Mouse (Mus musculus) midbrain, embryonic 10.5 days (tissue): ENCODE data around the gene Afg3l1. TPM values are rescaled to one million over a fixed set of nuclear protein-coding genes. Genes with fewer than 3 reads are reported as not detected.
"Not testable (repeated sequence)": the region's sequence is repeated elsewhere in the genome, so short reads cannot be mapped to it uniquely, and the experiment has no call there.

Experiments
- DNase-seq: peaks from one replicate; pipeline ENCODE4 v3.0.0-alpha.2; 2017; ENCODE audit warnings: low spot score
- H3K27ac ChIP-seq: fragments of 300-500 bp; sonication (generic); replicated peaks from 2 replicates; pipeline ENCODE4 v1.5.1; 2016; ENCODE audit warnings: mild to moderate bottlenecking
- H3K27me3 ChIP-seq: fragments of 300-500 bp; sonication (generic); 2 replicates; pipeline ENCODE4 v1.6.1; 2016; ENCODE audit warnings: low read depth, mild to moderate bottlenecking; ENCODE audit not compliant: poor library complexity, severe bottlenecking
- H3K36me3 ChIP-seq: fragments of 300-500 bp; sonication (generic); 2 replicates; pipeline ENCODE4 v1.6.1; 2016; ENCODE audit warnings: mild to moderate bottlenecking, moderate library complexity
- H3K4me1 ChIP-seq: fragments of 300-500 bp; sonication (generic); 2 replicates; pipeline ENCODE4 v1.6.1; 2016
- H3K4me3 ChIP-seq: fragments of 300-500 bp; sonication (generic); 2 replicates; pipeline ENCODE4 v1.5.1; 2016; ENCODE audit warnings: mild to moderate bottlenecking, moderate library complexity
- H3K9me3 ChIP-seq: fragments of 300-500 bp; sonication (generic); replicated peaks from 2 replicates; pipeline ENCODE4 v1.6.1; 2016; ENCODE audit warnings: mild to moderate bottlenecking
- WGBS: fragments of 180-500 bp; shearing (Covaris S2); methylation state at CpG from one replicate; pipeline ENCODE4 v1.1.7; 2016; 5-methylcytosine and 5-hydroxymethylcytosine counted together
- polyA plus RNA-seq: library from polyadenylated mRNA; unstranded; fragments of >200 nt; fragmentation: Nextera tagmentation; extraction: Ambion mirVana; gene quantifications from 2 replicates; pipeline ENCODE4 v1.2.1, GENCODE M21; 2016

The Afg3l1 gene
- 69.3 and 74.2 TPM in 2 replicates for polyA plus RNA-seq

GRCm38 (mm10) chr8:123477737-123478258, at the start of gene Afg3l1:
Gene Afg3l1 (plus strand): TSS chr8:123477903.
- Histone ChIP-seq H3K9me3 (no peaks in the 10 kb centered on the region), H3K4me1 (peaks cover 21% of the 10 kb centered on the region), H3K4me3 (peak within 1 kb of the TSS; percentile 94), H3K36me3 (peaks cover 30% of the 10 kb centered on the region), H3K27me3 (no peaks in the 10 kb centered on the region), H3K27ac (peak within 1 kb of the TSS; percentile 99)
- DNase-seq = peak; percentile 93
- under 1% methylated on average over 58 of the region's 58 CpGs for WGBS

- WGBS = 96% methylated on average over 29 of the region's 29 CpGs
- no peak for DNase-seq
- Histone ChIP-seq H3K36me3 (no peaks in the 10 kb centered on the region), H3K4me3 (no peak overlapping the region), H3K4me1 (no peaks in the 10 kb centered on the region), H3K27ac (no peak overlapping the region), H3K27me3 (no peaks in the 10 kb centered on the region), H3K9me3 (peaks cover 71% of the 10 kb centered on the region)
Observed at GRCm38 (mm10) chr8:123428343-123428893, 49.3 kb upstream of the Afg3l1 start.

DNA sequence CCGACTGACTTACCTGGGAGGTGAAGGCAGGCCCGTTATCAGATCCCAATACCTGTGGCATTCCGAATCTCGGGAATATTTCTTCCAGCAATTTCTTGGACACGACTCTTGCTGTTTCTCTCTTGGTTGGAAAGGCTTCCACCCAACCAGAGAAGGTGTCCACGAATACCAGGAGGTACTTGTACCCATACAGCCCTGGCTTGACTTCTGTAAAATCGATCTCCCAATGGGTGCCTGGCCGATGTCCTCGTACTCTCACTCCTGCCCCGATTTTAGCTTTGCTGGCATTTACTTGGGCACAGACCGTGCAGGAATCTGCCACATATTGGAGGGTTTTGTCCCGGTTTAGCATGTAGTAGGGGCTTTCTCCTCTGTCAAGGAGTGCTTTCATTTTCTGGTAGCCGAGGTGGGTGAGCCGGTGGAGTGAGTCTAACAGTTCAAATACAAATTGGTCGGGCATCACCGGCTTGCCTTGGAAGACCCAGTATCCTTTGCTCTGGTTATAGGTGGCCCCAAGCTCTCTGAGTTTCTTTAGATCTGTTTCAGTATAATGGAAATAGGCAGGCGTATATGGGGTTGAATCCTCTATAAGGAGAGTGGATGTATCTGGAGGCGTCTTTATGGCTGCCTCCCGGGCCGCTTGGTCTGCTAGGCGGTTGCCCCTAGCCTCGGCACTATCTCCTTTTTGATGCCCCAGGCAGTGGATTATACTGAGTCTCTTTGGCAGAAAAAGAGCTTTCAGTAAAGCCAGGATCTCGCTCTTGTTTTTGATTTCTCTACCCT, 48.6 kb upstream of the Afg3l1 start:
- no peaks in the 10 kb centered on the region for H3K27me3 ChIP-seq
- no peak for DNase-seq
- H3K36me3 ChIP-seq = no peaks in the 10 kb centered on the region
- H3K4me1 ChIP-seq = no peaks in the 10 kb centered on the region
- WGBS = 94% methylated on average over 23 of the region's 23 CpGs
- no peak overlapping the region for H3K4me3 ChIP-seq
- no peak overlapping the region for H3K27ac ChIP-seq
- H3K9me3 ChIP-seq = peaks cover 75% of the 10 kb centered on the region

- not testable (repeated sequence) for H3K4me3 ChIP-seq
- WGBS = 93% methylated on average over 15 of the region's 15 CpGs
Observed at GRCm38 (mm10) chr8:123429722-123430013, 48.0 kb upstream of the Afg3l1 start.

DNA sequence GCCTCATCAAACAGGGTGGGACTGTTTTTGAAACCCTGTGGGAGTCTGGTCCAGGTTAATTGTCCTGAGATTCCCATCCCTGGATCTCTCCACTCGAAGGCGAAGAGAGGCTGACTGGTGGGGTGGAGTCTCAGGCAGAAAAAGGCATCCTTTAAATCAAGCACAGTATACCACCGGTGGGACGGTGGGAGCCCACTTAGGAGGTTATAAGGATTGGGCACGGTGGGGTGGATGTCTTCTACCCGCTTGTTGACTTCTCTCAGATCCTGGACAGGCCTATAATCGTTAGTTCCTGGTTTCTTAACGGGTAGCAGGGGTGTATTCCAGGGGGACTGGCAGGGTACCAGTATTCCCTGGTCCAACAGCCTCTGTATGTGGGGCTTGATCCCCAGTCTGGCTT, 46.8 kb upstream of the Afg3l1 start:
- H3K27ac ChIP-seq, DNase-seq, H3K4me1 ChIP-seq, H3K36me3 ChIP-seq, H3K4me3 ChIP-seq, H3K27me3 ChIP-seq: not testable (repeated sequence)
- WGBS = 91% methylated on average over 8 of the region's 8 CpGs
- H3K9me3 ChIP-seq = peaks cover 85% of the 10 kb centered on the region

More at GRCm38 (mm10) chr8:123429722-123430013, 48.0 kb upstream of the Afg3l1 start:
- not testable (repeated sequence) for H3K27ac ChIP-seq, H3K36me3 ChIP-seq, DNase-seq, H3K27me3 ChIP-seq, H3K4me1 ChIP-seq
- H3K9me3 ChIP-seq = peaks cover 79% of the 10 kb centered on the region

DNA sequence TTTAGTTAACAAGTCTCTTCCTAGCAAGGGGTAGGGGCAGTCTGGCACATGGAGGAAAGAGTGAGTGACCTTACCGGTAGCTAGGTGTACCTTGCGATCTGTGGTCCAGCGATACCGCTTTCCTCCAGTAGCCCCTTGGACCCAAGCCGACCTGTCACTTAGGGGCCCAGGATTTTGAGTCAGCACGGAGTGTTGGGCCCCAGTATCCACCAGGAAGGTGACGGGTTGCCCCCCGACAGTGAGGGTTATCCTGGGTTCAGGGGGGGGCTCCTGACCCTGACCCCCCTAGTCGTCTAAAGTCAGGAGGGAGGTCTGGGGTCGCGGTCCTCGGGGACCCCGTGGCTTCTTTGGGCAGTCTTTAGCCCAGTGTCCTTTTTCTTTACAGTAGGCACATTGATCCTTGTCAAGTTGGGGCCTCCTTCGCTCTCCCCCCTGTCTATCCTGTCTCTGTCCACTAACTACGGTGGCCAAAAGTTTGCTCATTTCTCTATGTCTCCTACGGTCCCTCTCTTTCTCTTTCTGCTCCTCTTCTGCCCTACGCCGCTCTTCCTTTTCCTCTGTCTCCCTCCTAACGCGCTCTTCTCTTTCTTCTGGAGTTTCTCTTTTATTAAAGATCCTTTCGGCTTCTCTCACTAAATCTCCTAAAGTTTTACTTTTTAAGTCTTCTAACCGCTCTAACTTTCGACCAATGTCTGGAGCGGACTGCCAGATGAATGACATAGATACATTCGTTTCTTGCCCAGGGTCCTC, 45.9 kb upstream of the Afg3l1 start:
- H3K27me3 ChIP-seq = no peaks in the 10 kb centered on the region
- H3K4me3 ChIP-seq = no peak overlapping the region
- H3K9me3 ChIP-seq = peaks cover 79% of the 10 kb centered on the region
- H3K36me3 ChIP-seq = no peaks in the 10 kb centered on the region
- no peak for DNase-seq
- no peaks in the 10 kb centered on the region for H3K4me1 ChIP-seq
- 97% methylated on average over 25 of the region's 25 CpGs for WGBS
- H3K27ac ChIP-seq = no peak overlapping the region

DNA sequence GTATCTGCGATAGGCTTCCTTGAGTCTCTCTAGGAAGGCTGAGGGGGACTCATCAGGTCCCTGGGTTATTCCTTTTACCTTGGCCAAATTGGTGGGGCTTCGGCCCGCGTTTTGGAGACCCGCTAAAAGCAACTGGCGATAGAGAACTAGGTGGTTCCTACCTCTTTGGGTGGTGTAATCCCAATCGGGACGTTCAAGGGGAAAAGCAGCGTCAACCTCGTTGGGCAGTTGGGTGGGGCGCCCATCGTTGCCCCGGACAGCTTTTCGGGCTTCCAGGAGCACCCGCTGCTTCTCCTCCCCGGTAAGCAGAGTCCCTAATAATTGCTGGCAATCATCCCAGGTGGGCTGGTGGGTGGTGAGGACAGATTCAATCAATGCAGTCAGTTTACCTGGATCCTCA, 45.3 kb upstream of the Afg3l1 start:
- Histone ChIP-seq H3K27ac (no peak overlapping the region), H3K36me3 (no peaks in the 10 kb centered on the region), H3K4me3 (no peak overlapping the region), H3K27me3 (no peaks in the 10 kb centered on the region), H3K4me1 (no peaks in the 10 kb centered on the region), H3K9me3 (peaks cover 74% of the 10 kb centered on the region)
- WGBS = 93% methylated on average over 16 of the region's 16 CpGs
- DNase-seq = no peak

GRCm38 (mm10) chr8:123433241-123433974, 44.3 kb upstream of the Afg3l1 start:
- H3K36me3 ChIP-seq, DNase-seq, H3K27me3 ChIP-seq, H3K4me1 ChIP-seq, H3K4me3 ChIP-seq, H3K27ac ChIP-seq: not testable (repeated sequence)
- peaks cover 68% of the 10 kb centered on the region for H3K9me3 ChIP-seq
- whole genome bisulfite sequencing = 97% methylated on average over 47 of the region's 47 CpGs

GRCm38 (mm10) chr8:123441788-123442187, 35.9 kb upstream of the Afg3l1 start:
- no peaks in the 10 kb centered on the region for H3K36me3 ChIP-seq

GRCm38 (mm10) chr8:123442351-123442750, 35.4 kb upstream of the Afg3l1 start:
- Histone ChIP-seq H3K36me3 (no peaks in the 10 kb centered on the region), H3K27ac (peak overlapping the region; percentile 94; the same call in 1 of the 2 replicates), H3K9me3 (0 out of 2 replicates have a peak, but pooled peaks cover 4% of the 10 kb centered on the region), H3K4me1 (peaks cover 15% of the 10 kb centered on the region), H3K4me3 (peak overlapping the region; percentile 66), H3K27me3 (no peaks in the 10 kb centered on the region)
- WGBS = 82% methylated on average over 5 of the region's 5 CpGs
- no peak for DNase-seq

More at GRCm38 (mm10) chr8:123441788-123442187, 35.9 kb upstream of the Afg3l1 start:
- 0 out of 2 replicates have a peak, but pooled peaks cover 6% of the 10 kb centered on the region for H3K9me3 ChIP-seq
- H3K4me3 ChIP-seq = no peak overlapping the region
- no peak for DNase-seq
- 90% methylated on average over 2 of the region's 2 CpGs for WGBS
- H3K4me1 ChIP-seq = peaks cover 15% of the 10 kb centered on the region
- H3K27me3 ChIP-seq = no peaks in the 10 kb centered on the region
- no peak overlapping the region for H3K27ac ChIP-seq

GRCm38 (mm10) chr8:123442871-123443575, 34.7 kb upstream of the Afg3l1 start:
- Histone ChIP-seq H3K27me3 (no peaks in the 10 kb centered on the region), H3K4me1 (peaks cover 15% of the 10 kb centered on the region), H3K9me3 (no peaks in the 10 kb centered on the region), H3K4me3 (peak overlapping the region; percentile 66), H3K27ac (peak overlapping the region; percentile 94), H3K36me3 (no peaks in the 10 kb centered on the region)
- WGBS = 1% methylated on average over 41 of the region's 41 CpGs
- peak; percentile 93 for DNase-seq

- peak overlapping the region; percentile 66 for H3K4me3 ChIP-seq
- DNase-seq = no peak
- peak overlapping the region; percentile 94 for H3K27ac ChIP-seq
- H3K9me3 ChIP-seq = no peaks in the 10 kb centered on the region
- H3K36me3 ChIP-seq = no peaks in the 10 kb centered on the region
- peaks cover 15% of the 10 kb centered on the region for H3K4me1 ChIP-seq
- WGBS = 33% methylated on average over 4 of the region's 4 CpGs
- H3K27me3 ChIP-seq = no peaks in the 10 kb centered on the region
Observed at GRCm38 (mm10) chr8:123443576-123443921, 34.2 kb upstream of the Afg3l1 start.
